Mouse (Mus musculus): ENCODE measurements around the gene Prmt2.

Gene Prmt2

DNA sequence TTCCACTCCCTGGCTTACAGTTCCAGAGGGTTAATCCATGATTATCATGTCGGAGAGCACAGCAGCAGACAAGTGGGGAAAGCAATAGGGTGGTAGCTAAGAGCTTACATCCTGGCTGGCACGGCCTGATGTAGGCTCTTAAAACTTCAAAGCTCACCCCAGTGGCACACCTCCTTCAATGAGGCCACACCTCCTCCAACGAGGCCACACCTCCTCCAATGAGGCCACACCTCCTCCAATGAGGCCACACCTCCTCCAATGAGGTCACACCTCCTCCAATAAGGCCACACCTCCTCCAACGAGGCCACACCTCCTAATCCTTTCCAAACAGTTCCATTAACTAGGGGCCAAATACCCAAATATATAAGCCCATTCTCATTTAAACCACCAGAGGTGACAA is 23.5 kb downstream of the Prmt2 start:
- DNase-seq: no peak

DNA sequence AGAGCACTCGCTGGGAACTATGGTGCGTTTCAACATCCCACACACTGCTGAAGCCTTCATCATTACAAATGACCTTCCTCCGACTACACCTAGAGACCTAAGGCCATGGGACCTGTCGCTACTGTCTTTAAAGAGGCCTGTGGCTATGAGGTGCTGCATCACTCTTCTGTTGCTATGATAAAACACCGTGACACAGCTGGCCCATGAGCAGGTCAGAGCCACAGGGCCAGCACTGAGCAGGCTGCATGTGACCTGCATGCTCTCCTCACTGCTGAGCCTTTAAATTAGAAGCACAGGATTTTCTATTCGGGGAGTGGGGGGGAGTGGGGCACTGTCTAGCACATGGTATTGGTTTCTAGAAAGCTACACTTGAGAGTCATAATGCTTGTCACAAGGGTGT is 25.5 kb downstream of the Prmt2 start:
- DNase-seq: no peak

DNA sequence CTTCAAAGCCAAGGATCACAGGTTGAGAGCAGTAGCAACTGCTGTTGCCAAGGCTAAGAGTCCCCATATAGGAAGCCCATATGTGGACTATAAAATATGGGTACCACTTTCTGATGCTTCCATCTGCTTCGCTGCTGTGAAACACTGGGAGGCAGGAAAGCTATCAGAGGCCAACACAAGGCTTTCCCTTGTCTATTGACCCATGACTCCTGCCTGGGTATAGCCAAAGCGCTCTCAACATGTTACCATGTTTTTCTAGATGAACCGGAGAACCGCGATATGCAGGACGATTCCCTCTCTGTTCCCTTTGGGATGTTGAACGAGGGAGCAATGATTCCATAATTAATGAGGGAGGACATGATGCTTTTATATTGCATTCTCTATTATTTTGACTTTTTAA is 26.9 kb downstream of the Prmt2 start:
- no peak for DNase-seq

DNA sequence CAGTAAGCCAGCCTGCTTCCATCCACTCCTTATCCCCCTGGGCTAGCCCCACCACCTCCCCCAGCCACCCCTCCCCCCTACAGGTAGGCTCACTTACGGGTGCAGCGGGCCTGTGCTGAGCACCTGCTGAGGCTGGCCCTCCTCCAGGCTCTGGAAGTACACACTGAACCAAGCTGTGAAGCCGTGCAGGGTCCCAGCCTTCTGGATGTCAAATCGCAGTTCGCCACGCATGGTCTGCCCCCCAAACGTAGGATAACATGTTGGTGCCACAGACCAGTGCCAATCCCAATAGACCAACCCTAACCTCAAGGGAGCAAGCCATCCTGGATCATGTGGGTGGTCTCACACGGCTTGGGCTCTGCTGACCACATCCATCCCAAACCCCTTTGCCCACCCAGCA is 28.4 kb downstream of the Prmt2 start:
- DNase-seq: no peak

DNA sequence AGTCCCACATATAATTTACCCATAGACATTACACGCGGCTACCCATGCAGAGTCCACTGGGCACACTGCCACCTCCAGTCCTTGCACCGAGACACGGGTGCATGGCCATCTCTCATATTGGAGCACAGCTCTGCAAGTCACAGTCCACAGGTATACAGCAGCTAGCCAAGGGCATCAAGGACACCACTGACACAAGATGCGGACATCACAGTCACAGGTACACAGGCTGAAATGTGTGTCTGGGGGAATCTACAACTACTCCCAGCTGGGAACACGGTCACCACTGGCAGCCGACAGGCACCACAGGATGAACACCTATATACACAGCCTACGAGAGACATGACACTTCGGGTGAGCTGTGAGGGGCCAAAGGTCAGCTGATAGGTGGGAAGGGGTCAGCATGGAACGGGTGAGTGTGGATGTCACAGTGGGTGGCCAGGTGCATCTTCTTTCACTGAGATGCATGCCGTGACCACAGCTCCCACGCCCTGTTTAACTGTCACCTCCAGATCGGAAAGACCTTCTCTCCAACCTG is 30.3 kb downstream of the Prmt2 start:
- no peak for DNase-seq

DNA sequence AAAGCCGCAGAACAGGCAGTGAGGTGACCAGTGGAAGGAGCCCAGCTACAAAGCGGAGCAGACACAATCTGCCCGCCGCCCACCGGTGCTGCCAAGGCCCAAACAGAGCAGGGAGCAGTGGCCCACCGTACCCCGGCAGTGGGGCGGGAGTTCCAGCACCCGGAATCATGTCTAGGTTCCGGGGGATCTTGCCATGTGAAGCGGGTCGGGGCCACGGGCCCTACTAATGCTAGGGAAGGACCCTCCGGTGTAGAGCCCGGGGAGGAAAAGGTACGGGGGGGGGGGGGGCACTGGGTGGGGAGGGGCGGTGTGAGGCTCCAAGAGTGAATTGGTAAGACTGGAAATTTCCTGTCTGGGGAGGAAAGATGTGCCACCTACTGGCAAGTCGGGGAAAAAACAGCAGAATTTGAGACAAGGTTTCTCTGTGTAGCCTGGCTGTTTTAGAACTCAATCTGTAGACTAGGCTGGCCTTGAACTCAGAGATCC is 33.8 kb downstream of the Prmt2 start:
- DNase-seq: peak; percentile 47

DNA sequence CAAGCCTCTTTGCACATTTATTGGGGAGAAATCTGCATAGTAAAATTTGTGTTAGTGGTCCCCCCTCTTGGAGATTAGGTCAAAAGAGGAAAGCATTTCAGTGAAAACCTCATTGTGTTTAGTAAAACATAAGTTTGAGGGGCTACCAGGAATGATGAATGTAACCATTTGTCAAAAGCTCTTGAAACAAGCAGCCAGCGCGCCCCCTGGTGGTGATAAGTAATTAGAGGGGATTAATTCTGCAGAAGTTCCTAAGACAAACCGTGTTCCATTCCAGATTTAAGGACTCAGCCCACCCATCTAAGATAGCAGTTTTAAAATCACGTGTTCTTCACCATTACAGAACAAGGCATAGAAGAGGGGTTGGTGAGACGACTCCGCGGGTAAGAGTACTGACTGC is 35.7 kb downstream of the Prmt2 start:
- DNase-seq: peak; percentile 74

DNA sequence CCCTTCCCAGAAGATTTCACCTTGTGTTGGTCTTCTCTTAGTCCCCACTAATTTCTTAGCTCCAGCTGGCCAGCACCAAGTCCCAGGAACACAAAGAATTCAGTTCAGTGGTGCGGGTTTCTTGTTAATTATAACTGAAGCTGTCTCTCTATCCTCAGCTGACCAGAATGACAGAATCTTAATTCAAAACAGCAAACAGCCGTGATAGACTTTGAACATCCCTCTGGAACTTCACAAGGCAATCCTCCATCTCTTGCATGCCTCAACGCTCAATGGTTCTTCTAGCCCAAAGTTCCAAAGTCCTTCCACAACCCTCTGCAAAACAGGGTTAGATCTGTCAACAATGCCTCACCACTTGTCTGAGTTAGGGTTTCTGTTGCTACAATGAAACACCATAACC is 36.2 kb downstream of the Prmt2 start:
- peak; percentile 24 for DNase-seq

DNA sequence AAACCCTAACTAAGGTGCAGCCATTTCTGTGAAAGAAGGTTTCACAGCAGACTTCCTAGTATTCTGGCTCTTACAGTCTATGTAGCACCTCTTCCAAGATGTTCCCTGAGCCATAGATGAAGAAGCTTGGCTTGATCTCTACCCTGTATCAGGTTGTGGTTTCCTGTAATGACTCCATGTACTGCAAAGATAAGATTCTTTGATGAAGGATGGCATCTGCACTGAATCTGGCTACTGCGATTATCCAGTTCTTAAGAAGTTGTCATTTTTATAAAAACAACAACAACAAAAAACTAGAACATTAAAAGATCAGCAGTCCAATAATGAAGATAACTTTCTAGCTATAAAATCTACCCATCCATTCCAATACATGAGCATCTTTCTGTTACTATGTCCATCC is 49.7 kb downstream of the Prmt2 start:
- no peak for DNase-seq

DNA sequence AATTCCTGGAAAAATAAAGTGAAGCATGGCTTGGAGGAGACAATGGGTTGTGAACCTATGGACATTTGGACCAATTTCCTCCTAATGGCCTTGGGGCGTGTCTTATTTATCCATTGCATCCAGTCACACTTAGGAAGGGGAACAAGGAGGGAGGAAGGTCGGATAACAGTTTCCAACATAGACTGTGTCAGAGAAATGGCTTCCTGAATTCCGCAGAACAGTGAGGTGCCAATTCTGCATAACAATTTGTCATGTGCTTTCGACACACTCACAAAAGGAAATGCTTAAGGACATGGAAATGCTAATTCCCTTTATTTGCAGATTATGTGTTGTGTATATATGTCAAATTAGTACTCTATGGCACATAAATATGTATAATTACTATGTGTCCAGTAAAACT is 52.4 kb downstream of the Prmt2 start:
- DNase-seq: no peak

DNA sequence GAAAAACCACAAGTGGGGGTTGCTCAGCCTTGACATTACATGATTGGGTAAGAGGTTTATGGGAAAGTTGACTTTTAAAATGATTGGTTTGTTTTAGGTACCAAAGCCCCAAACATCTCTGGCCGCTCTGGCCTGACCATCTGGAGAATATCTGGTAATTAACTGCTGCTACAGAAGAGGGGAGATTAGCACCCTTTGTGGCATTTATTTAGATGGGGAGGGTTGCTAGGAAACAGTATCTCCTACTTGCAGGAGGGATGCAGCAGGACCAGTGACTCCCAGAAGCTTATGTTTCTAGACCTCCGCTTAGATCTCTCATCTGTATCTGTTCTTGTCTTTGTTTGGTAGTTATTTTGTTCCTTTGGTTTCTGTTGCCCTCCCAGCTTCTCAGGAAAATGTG is 62.8 kb downstream of the Prmt2 start:
- no peak for DNase-seq

DNA sequence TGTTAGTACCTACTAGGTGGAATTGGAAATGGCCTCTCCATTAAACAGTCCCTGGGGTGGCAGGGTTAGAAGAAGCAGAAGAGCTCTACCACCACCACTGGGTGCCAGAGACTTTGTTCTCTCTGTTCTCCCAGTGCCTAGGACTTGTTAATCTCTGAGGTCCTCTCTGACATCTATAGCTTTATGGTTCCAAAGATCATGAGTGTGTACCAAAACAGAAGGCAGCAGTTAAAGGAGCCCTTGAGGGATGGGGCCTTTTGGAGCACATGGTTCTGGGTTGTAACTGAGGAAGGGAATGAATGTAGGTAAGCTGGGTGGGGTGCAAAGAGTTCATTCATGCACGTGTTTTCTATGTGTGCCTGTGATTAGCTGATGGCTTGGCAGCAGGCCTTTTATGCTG is 79.7 kb downstream of the Prmt2 start:
- DNase-seq: no peak

DNA sequence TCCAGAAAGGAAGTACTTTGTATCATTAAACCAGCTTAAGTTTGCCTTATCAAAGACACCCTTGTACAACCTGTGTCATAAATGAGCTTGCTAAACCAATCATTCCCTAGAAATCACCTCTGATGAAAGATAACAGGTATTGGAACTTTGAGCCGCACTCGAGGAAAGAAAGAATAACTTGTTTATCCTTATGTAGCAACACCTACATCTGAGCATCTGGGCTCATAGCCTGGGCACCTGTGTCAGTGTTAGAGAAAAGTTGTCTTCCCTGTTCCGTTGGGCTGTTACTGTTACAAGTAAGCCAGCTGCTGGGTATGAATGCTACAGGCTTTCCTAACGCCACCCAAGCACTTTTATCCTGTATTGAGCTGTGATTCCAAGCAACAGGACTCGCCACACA is 80.1 kb downstream of the Prmt2 start:
- no peak for DNase-seq
